Mouse (Mus musculus) limb, embryonic 10.5 days (tissue): ENCODE data around the gene Apln. TPM values are rescaled to one million over a fixed set of nuclear protein-coding genes. Genes with fewer than 3 reads are reported as not detected.

Experiments
- DNase-seq: peaks from one replicate; pipeline ENCODE4 v3.0.0-alpha.2; 2017; ENCODE audit warnings: low spot score
- H3K27ac ChIP-seq: fragments of 300-500 bp; sonication (generic); 2 replicates; pipeline ENCODE4 v1.5.1; 2016; ENCODE audit warnings: mild to moderate bottlenecking
- H3K27me3 ChIP-seq: fragments of 300-500 bp; sonication (generic); 2 replicates; pipeline ENCODE4 v1.6.1; 2016; ENCODE audit warnings: low read depth, mild to moderate bottlenecking; ENCODE audit not compliant: poor library complexity, severe bottlenecking
- H3K36me3 ChIP-seq: fragments of 300-500 bp; sonication (generic); 2 replicates; pipeline ENCODE4 v1.6.1; 2016; ENCODE audit warnings: mild to moderate bottlenecking, moderate library complexity
- H3K4me1 ChIP-seq: fragments of 300-500 bp; sonication (generic); 2 replicates; pipeline ENCODE4 v1.6.1; 2016
- H3K4me3 ChIP-seq: fragments of 300-500 bp; sonication (generic); 2 replicates; pipeline ENCODE4 v1.5.1; 2016; ENCODE audit warnings: mild to moderate bottlenecking, moderate library complexity
- H3K9me3 ChIP-seq: fragments of 300-500 bp; sonication (generic); replicated peaks from 2 replicates; pipeline ENCODE4 v1.6.1; 2016; ENCODE audit warnings: mild to moderate bottlenecking
- WGBS: fragments of 180-500 bp; shearing (Covaris S2); methylation state at CpG from one replicate; pipeline ENCODE4 v1.1.7; 2016; 5-methylcytosine and 5-hydroxymethylcytosine counted together
- polyA plus RNA-seq: library from polyadenylated mRNA; unstranded; fragments of >200 nt; fragmentation: Nextera tagmentation; extraction: Ambion mirVana; gene quantifications from 2 replicates; pipeline ENCODE4 v1.2.1, GENCODE M21; 2016

Gene Apln
- polyA plus RNA-seq: 4.8 and 5.1 TPM in 2 replicates

DNA sequence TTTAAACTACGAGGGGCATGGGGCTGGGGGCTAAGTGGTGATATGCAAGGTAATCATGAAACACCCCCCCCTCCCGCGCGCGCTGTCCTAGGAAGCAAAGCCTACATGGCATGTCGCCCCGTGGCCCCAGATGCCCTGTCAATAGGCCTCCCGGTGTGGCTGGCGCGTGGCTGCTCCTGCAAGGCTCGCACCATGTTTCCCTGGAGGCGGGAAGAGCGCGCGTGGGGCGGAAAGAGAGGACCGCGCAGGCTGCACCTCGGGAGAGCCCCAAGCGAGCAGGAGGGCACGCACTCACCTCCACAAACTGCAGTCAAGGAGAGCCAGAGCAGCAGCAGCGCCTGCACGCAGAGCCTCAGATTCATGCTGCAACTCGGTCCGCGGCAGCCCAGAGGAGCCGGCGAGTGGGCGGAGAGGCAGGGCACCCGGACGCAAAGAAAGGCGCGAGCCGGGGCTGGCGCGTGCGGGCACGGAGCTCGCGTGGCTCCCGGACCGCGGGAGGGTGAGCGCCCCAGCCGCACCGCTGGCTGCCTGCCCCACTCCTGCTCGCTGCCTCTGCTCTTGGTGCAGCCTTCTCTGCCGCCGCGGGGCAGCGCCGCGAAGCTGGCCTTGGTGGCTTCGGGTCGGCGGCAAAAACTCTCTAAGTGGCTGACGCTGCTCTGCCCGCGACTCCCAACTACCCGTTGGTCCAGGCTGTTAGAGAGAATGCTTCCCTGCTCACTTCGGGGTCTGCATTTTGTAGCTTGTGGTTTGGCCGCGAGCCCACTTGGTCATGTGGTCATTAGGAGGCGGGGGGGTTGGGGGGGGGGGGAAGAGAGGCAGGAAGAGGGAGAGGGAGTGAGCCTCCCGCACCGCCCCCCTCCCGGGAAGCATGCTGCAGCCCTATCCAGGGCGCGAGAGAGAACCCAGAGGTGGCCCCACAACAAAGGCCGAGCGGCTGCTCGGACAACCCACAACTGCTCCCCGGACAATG, at the start of gene Apln:
Gene Apln (minus strand): TSS at position 710 of the 970 bp plus-strand sequence.
- Histone ChIP-seq H3K9me3 (no peaks in the 10 kb centered on the region), H3K4me3 (peak within 1 kb of the TSS; percentile 60), H3K27ac (peak within 1 kb of the TSS; percentile 86), H3K36me3 (no peaks in the 10 kb centered on the region), H3K4me1 (0 out of 2 replicates have a peak, but pooled peaks cover 5% of the 10 kb centered on the region), H3K27me3 (peaks cover 66% of the 10 kb centered on the region)
- peak; percentile 59 for DNase-seq
- 11% methylated on average over 70 of the region's 73 CpGs for WGBS

- no peaks in the 10 kb centered on the region for H3K36me3 ChIP-seq
- DNase-seq: no peak
- no peaks in the 10 kb centered on the region for H3K4me1 ChIP-seq
- no peaks in the 10 kb centered on the region for H3K27me3 ChIP-seq
- 81% methylated on average over 5 of the region's 5 CpGs for WGBS
- no peak overlapping the region for H3K4me3 ChIP-seq
- H3K27ac ChIP-seq: no peak overlapping the region
- H3K9me3 ChIP-seq: no peaks in the 10 kb centered on the region
Measured at GRCm38 (mm10) chrX:48082364-48082763, 47.7 kb upstream of the Apln start.

DNA sequence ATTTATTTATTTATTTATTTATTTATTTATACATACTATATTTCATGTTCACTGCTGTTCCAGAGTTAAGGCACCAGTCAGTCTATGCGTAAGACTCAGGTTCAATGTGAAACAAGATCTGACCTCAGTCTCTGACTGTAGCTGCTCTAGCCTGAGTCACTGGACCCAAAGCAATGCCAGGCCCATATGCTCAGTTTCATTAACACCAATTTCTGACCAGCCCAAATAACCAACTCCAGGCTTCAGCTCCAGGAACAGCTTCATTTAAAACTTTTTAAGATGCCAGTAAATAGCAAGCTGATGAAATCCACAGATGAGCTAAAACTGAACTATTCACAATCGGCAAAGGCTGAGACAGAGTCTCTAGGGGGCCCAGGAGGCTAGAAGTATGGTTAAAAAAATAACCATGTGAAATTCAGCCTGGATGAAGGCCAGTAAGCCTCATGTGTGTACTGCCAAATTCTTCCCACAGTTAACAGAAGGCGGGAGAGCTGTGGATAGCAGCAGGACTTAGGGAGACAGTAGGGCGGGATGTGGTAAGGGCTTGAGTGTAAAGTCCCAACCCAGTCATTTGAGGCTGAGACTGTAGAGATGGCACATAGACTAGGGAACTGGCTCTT, 42.3 kb upstream of the Apln start:
- 89% methylated on average over 4 of the region's 4 CpGs for WGBS
- no peak overlapping the region for H3K4me3 ChIP-seq
- DNase-seq: no peak

DNA sequence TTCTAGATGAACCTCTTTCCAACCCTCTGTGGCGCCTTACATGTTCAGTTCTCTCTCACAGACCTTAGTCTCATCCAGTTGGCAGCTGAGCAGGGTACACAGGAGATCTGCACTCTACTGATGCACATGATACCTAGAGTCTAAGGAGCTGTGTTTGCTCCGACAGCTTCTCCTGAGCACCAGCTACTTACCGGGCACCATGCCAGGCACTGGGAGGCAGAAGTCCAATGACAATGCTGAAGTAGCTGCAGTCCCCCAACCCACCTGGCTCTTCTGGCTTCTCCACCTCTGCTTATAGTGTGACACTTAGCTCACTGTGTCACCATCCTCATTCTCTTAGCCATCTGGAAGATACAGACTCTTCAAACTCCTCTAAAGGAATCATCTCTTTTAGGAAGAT, 40.0 kb upstream of the Apln start:
- WGBS: 91% methylated on average over 3 of the region's 3 CpGs

More for the DNA sequence above, 42.3 kb upstream of the Apln start:
- Histone ChIP-seq H3K27ac (no peak overlapping the region), H3K36me3 (no peaks in the 10 kb centered on the region), H3K9me3 (no peaks in the 10 kb centered on the region), H3K4me1 (no peaks in the 10 kb centered on the region), H3K27me3 (peaks cover 17% of the 10 kb centered on the region)

DNA sequence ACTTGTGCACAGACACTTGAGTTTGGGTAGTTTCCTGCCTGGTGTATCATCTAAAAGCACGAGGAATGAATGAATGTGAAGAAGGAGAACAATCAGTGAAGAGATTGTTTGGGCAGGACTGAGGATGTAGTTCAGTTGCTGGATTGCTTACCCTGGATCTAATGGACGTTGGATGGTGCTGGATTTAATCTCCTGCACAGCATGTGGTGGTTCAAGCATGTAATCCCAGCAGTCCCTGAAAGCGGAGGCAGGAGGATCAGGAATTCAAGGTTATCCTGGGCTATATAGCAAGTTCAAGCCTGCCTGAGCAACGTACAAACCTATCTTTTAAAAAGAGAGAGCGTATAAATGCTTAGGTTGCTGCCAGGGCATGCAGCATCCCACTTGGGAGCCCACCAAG, 37.7 kb upstream of the Apln start:
- H3K27me3 ChIP-seq: peaks cover 34% of the 10 kb centered on the region
- H3K36me3 ChIP-seq: no peaks in the 10 kb centered on the region
- DNase-seq: no peak
- no peaks in the 10 kb centered on the region for H3K9me3 ChIP-seq
- H3K27ac ChIP-seq: no peak overlapping the region
- H3K4me1 ChIP-seq: no peaks in the 10 kb centered on the region
- WGBS: 24% methylated on average over 5 of the region's 5 CpGs
- H3K4me3 ChIP-seq: no peak overlapping the region

More for the DNA sequence above, 40.0 kb upstream of the Apln start:
- Histone ChIP-seq H3K27me3 (peaks cover 34% of the 10 kb centered on the region), H3K4me1 (no peaks in the 10 kb centered on the region), H3K9me3 (no peaks in the 10 kb centered on the region), H3K27ac (no peak overlapping the region), H3K36me3 (no peaks in the 10 kb centered on the region), H3K4me3 (no peak overlapping the region)
- DNase-seq: no peak

GRCm38 (mm10) chrX:48071961-48072360, 37.3 kb upstream of the Apln start:
- WGBS: 18% methylated on average over 3 of the region's 3 CpGs

GRCm38 (mm10) chrX:48066891-48067290, 32.2 kb upstream of the Apln start:
- DNase-seq: no peak
- H3K27ac ChIP-seq: no peak overlapping the region
- H3K27me3 ChIP-seq: peaks cover 27% of the 10 kb centered on the region
- WGBS: 81% methylated on average over 3 of the region's 3 CpGs
- H3K9me3 ChIP-seq: no peaks in the 10 kb centered on the region
- H3K4me1 ChIP-seq: no peaks in the 10 kb centered on the region
- no peak overlapping the region for H3K4me3 ChIP-seq
- H3K36me3 ChIP-seq: no peaks in the 10 kb centered on the region

More at GRCm38 (mm10) chrX:48071961-48072360, 37.3 kb upstream of the Apln start:
- no peak for DNase-seq
- Histone ChIP-seq H3K27ac (no peak overlapping the region), H3K36me3 (no peaks in the 10 kb centered on the region), H3K4me1 (no peaks in the 10 kb centered on the region), H3K4me3 (no peak overlapping the region), H3K9me3 (no peaks in the 10 kb centered on the region), H3K27me3 (peaks cover 34% of the 10 kb centered on the region)

DNA sequence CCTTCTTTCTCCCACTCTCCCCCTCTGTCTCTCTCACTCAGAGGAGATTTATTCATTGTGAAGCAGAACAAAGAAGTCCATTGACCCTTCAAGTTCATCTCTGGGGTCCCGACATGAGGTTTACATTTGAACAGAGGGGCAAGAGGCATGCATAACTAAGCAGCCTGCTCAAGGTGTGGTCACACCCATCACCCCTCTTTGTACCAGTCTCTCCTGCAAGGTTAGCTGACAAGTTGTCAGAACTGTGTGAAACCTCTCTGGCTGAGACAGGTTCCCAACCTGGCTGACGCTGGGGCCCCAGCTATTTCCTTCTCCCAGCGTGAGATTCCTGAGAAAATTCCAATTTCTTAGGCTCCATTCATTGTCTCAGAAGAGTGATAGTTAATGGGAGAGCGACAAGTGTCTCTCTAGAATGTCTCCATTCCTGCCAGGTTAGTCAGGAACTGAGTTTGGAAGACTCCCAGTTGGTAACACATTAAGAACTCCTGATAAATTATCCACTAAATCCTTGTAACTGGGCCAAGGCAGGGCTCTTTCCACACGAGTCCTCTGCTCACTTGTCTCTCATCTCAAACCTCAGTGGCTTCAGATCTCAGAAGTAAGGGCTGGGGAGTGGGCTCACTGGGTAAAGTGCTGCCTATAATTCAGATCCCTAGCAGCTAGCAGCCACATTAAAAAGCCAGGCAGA, 29.7 kb upstream of the Apln start:
- DNase-seq: no peak

GRCm38 (mm10) chrX:48062481-48062880, 27.8 kb upstream of the Apln start:
- peaks cover 11% of the 10 kb centered on the region; the same call in 1 of the 2 replicates for H3K27me3 ChIP-seq
- H3K4me3 ChIP-seq: no peak overlapping the region
- WGBS: 75% methylated on average over 4 of the region's 4 CpGs
- H3K36me3 ChIP-seq: no peaks in the 10 kb centered on the region
- no peak for DNase-seq
- H3K27ac ChIP-seq: no peak overlapping the region
- H3K4me1 ChIP-seq: no peaks in the 10 kb centered on the region
- no peaks in the 10 kb centered on the region for H3K9me3 ChIP-seq

More for the DNA sequence above, 29.7 kb upstream of the Apln start:
- Histone ChIP-seq H3K27ac (no peak overlapping the region), H3K4me3 (no peak overlapping the region), H3K4me1 (no peaks in the 10 kb centered on the region), H3K36me3 (no peaks in the 10 kb centered on the region), H3K9me3 (no peaks in the 10 kb centered on the region), H3K27me3 (peaks cover 11% of the 10 kb centered on the region; the same call in 1 of the 2 replicates)
- 34% methylated on average over 5 of the region's 5 CpGs for WGBS

DNA sequence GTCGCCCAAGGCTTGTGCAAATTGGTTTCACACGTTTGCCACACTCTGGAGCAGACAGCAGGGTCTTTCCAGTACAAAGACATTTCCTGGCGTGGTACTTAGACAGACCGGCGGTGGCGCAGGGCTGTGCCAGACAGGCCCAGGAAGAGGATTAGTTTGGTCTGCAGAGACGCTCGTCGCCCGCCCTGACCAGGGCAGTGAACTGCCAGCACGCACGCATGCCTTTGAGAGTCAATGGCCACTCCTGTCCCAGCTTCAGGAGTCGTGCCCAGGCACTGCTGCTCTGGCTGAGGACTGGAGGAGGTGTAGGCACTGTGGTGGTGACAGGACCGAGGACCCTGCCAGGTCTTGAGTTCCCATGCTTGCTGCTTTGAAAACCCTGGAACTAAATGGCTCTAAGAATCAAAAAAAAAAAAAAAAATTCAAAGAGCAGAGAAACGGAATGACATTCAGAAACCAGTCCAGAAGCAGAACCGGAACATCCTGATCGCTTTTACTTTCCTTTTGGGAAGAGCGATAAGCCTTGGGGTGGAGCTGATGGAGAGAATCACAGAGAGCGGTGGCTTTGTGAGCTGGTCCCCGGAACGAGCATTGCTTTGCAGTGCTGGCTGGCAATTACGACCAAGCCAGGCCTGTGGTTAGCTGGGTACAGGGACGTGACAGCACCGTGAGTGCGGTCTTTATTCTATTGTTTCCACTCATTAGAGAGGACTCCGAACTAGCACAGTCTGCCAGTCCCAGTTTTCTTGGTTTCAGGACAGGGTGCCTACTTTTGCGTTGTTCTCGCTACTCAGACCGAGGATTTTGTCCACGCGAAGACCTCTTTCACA, 19.7 kb upstream of the Apln start:
- H3K36me3 ChIP-seq: no peaks in the 10 kb centered on the region
- H3K9me3 ChIP-seq: no peaks in the 10 kb centered on the region
- peak overlapping the region; percentile 45 for H3K4me3 ChIP-seq
- DNase-seq: peak; percentile 47
- peak overlapping the region; percentile 72 for H3K27ac ChIP-seq
- peaks cover 4% of the 10 kb centered on the region; the same call in 1 of the 2 replicates for H3K4me1 ChIP-seq
- 23% methylated on average over 31 of the region's 31 CpGs for WGBS
- H3K27me3 ChIP-seq: peaks cover 27% of the 10 kb centered on the region

DNA sequence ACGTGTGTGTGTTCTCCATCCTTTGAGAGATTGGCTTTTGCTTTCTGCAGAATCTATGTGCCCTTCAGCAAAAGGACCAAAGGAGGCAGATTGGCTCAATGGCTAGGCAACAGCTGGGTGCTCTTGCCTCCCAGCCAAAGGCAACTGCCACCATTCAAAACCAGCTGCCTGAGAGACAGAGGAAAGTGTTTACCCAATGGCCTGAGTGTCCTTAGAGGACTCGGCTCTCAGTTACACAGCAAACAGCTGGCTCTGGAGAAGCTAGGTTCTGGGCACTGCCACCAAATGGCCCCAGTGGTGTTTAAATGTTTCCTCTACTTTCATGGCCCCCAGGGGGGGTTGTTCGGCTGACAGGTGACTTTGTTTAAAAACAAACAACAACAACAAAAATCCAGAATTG, 19.1 kb upstream of the Apln start:
- peak overlapping the region; percentile 45 for H3K4me3 ChIP-seq
- DNase-seq: no peak
- H3K36me3 ChIP-seq: no peaks in the 10 kb centered on the region
- no peaks in the 10 kb centered on the region for H3K9me3 ChIP-seq
- peaks cover 27% of the 10 kb centered on the region for H3K27me3 ChIP-seq
- H3K27ac ChIP-seq: no peak overlapping the region
- WGBS: 37% methylated on average over 3 of the region's 3 CpGs
- H3K4me1 ChIP-seq: peaks cover 4% of the 10 kb centered on the region; the same call in 1 of the 2 replicates

GRCm38 (mm10) chrX:48046315-48046714, 11.7 kb upstream of the Apln start:
- Histone ChIP-seq H3K27me3 (peaks cover 13% of the 10 kb centered on the region; the same call in 1 of the 2 replicates), H3K9me3 (no peaks in the 10 kb centered on the region), H3K4me1 (no peaks in the 10 kb centered on the region), H3K27ac (no peak overlapping the region), H3K4me3 (no peak overlapping the region), H3K36me3 (no peaks in the 10 kb centered on the region)
- DNase-seq: no peak
- WGBS: 89% methylated on average over 2 of the region's 2 CpGs
